Mouse (Mus musculus) stomach, embryonic 16.5 days (tissue): ENCODE measurements at regions not wholly inside any gene's neighbourhood (a gene's known extent, or its start where the extent isn't known, plus 50 kb on each side); places are given as distances from the start of the nearest gene placed in this dataset.

Experiments
- ATAC-seq: fragments of 200-750 bp; cut with Nextera tagmentation; 2 replicates; pipeline ENCODE4 v1.8.0; 2017; ENCODE audit warnings: moderate number of reproducible peaks, moderate TSS enrichment; ENCODE audit not compliant: insufficient read depth, low FRiP score
- H3K27ac ChIP-seq: fragments of 300-500 bp; sonication (generic); 2 replicates; pipeline ENCODE4 v1.5.1; 2014; ENCODE audit warnings: low read length
- H3K27me3 ChIP-seq: fragments of 300-500 bp; sonication (generic); 2 replicates; pipeline ENCODE4 v1.6.1; 2014; ENCODE audit warnings: low read length, control low read depth, mixed read lengths; ENCODE audit not compliant: control insufficient read depth, insufficient read depth
- H3K36me3 ChIP-seq: fragments of 300-500 bp; sonication (generic); 2 replicates; pipeline ENCODE4 v1.6.1; 2014; ENCODE audit warnings: low read length; ENCODE audit not compliant: control insufficient read depth, insufficient read depth
- H3K4me1 ChIP-seq: fragments of 300-500 bp; sonication (generic); 2 replicates; pipeline ENCODE4 v1.6.1; 2014; ENCODE audit warnings: low read length, control low read depth, mixed read lengths; ENCODE audit not compliant: control insufficient read depth, insufficient read depth
- H3K4me2 ChIP-seq: fragments of 300-500 bp; sonication (generic); 2 replicates; pipeline ENCODE4 v1.6.1; 2014; ENCODE audit warnings: low read depth, low read length, mixed read lengths
- H3K4me3 ChIP-seq: fragments of 300-500 bp; sonication (generic); replicated peaks from 2 replicates; pipeline ENCODE4 v1.5.1; 2014; ENCODE audit warnings: mild to moderate bottlenecking, low read length
- H3K9ac ChIP-seq: fragments of 300-500 bp; sonication (generic); 2 replicates; pipeline ENCODE4 v1.6.1; 2014; ENCODE audit warnings: low read length
- H3K9me3 ChIP-seq: fragments of 300-500 bp; sonication (generic); replicated peaks from 2 replicates; pipeline ENCODE4 v1.6.1; 2016; ENCODE audit warnings: low read length, control low read depth; ENCODE audit not compliant: control insufficient read depth
- WGBS: fragments of 180-500 bp; shearing (Covaris S2); extraction: QIAGEN DNeasy Blood & Tissue Kit; methylation state at CpG from one replicate; pipeline ENCODE4 v1.1.7; 2014; 5-methylcytosine and 5-hydroxymethylcytosine counted together

GRCm38 (mm10) chr9:61827721-61828120, 86.6 kb downstream of the Rplp1 start:
- H3K27ac ChIP-seq: no peak overlapping the region
- no peak overlapping the region for H3K9ac ChIP-seq
- WGBS: 94% methylated on average over 4 of the region's 4 CpGs
- H3K9me3 ChIP-seq: no peaks in the 10 kb centered on the region
- H3K4me3 ChIP-seq: no peak overlapping the region
- H3K4me1 ChIP-seq: no peaks in the 10 kb centered on the region
- no peaks in the 10 kb centered on the region for H3K27me3 ChIP-seq
- no peak overlapping the region for H3K4me2 ChIP-seq
- ATAC-seq: no peak
- H3K36me3 ChIP-seq: no peaks in the 10 kb centered on the region

DNA sequence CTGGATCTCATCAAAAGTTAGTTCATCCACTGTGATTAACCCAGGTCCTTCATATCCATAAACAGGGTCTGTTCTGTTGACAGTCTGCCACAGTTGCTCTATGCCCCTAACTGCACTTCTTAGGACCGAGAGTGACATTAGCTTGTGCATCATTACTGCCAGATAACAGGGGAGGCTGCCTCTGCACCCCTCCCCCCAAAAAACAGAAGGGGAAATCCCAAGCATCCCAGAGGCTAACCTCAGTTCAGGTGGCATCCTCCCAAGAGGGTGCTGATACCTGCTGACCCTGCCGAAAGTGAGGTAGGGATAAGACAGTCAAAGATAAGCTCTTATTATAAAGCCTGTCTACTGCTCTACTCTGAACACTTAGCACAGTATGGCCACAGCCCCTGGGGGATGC, 87.3 kb downstream of the Rplp1 start:
- no peaks in the 10 kb centered on the region for H3K36me3 ChIP-seq
- no peaks in the 10 kb centered on the region for H3K9me3 ChIP-seq
- H3K4me3 ChIP-seq: no peak overlapping the region
- H3K9ac ChIP-seq: no peak overlapping the region
- no peaks in the 10 kb centered on the region for H3K4me1 ChIP-seq
- no peak for ATAC-seq
- H3K4me2 ChIP-seq: no peak overlapping the region
- no peak overlapping the region for H3K27ac ChIP-seq
- no peaks in the 10 kb centered on the region for H3K27me3 ChIP-seq
- 73% methylated on average over 2 of the region's 2 CpGs for WGBS

GRCm38 (mm10) chr9:61826415-61826814, 87.9 kb downstream of the Rplp1 start:
- no peak overlapping the region for H3K27ac ChIP-seq
- no peaks in the 10 kb centered on the region for H3K27me3 ChIP-seq
- WGBS: 55% methylated on average over 3 of the region's 3 CpGs
- H3K36me3 ChIP-seq: no peaks in the 10 kb centered on the region
- H3K9me3 ChIP-seq: no peaks in the 10 kb centered on the region
- H3K4me1 ChIP-seq: no peaks in the 10 kb centered on the region
- no peak for ATAC-seq
- H3K9ac ChIP-seq: no peak overlapping the region
- H3K4me2 ChIP-seq: no peak overlapping the region
- no peak overlapping the region for H3K4me3 ChIP-seq

DNA sequence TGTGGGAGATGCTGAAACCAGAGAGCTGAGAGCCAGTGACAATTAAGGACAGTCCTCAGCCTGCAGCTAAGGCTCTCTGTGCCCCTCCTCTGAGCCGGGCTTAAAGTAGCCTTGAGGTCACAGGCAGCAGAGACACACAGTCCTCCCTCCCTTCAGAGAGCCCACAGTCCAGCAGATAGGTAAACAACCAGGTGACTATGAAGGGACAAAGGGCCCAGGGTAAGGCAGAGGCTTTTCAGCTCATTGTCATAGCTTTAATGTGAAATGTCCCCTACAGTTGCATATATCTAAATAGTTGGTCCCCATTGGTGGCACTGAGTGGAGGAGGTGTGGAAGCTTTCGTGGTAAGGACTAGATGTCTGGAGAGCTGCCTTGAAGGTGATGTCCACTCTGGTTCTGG, 88.5 kb downstream of the Rplp1 start:
- H3K4me3 ChIP-seq: no peak overlapping the region

GRCm38 (mm10) chr9:61819836-61820235, 94.5 kb downstream of the Rplp1 start:
- no peak overlapping the region for H3K9ac ChIP-seq
- no peaks in the 10 kb centered on the region for H3K36me3 ChIP-seq
- ATAC-seq: no peak
- H3K4me2 ChIP-seq: no peak overlapping the region
- H3K4me3 ChIP-seq: no peak overlapping the region
- 39% methylated on average over 1 of the region's 1 CpGs for WGBS
- no peak overlapping the region for H3K27ac ChIP-seq
- no peaks in the 10 kb centered on the region for H3K27me3 ChIP-seq
- H3K9me3 ChIP-seq: no peaks in the 10 kb centered on the region
- H3K4me1 ChIP-seq: peaks cover 4% of the 10 kb centered on the region; the same call in 1 of the 2 replicates

More for the DNA sequence above, 88.5 kb downstream of the Rplp1 start:
- no peak overlapping the region for H3K4me2 ChIP-seq
- H3K27ac ChIP-seq: no peak overlapping the region
- no peaks in the 10 kb centered on the region for H3K36me3 ChIP-seq
- no peaks in the 10 kb centered on the region for H3K27me3 ChIP-seq
- no peak for ATAC-seq
- H3K9me3 ChIP-seq: no peaks in the 10 kb centered on the region
- no peaks in the 10 kb centered on the region for H3K4me1 ChIP-seq
- WGBS: 53% methylated on average over 2 of the region's 2 CpGs
- no peak overlapping the region for H3K9ac ChIP-seq

GRCm38 (mm10) chr9:61816589-61817179, 97.7 kb downstream of the Rplp1 start:
- H3K36me3 ChIP-seq: no peaks in the 10 kb centered on the region
- no peak overlapping the region for H3K27ac ChIP-seq
- H3K4me2 ChIP-seq: no peak overlapping the region
- H3K9me3 ChIP-seq: no peaks in the 10 kb centered on the region
- H3K27me3 ChIP-seq: no peaks in the 10 kb centered on the region
- 68% methylated on average over 11 of the region's 11 CpGs for WGBS
- peaks cover 4% of the 10 kb centered on the region; the same call in 1 of the 2 replicates for H3K4me1 ChIP-seq
- ATAC-seq: no peak
- no peak overlapping the region for H3K4me3 ChIP-seq
- no peak overlapping the region for H3K9ac ChIP-seq

GRCm38 (mm10) chr9:61815995-61816394, 98.3 kb downstream of the Rplp1 start:
- Histone ChIP-seq H3K4me2 (no peak overlapping the region), H3K4me3 (no peak overlapping the region), H3K27ac (no peak overlapping the region), H3K36me3 (no peaks in the 10 kb centered on the region), H3K27me3 (no peaks in the 10 kb centered on the region), H3K9me3 (no peaks in the 10 kb centered on the region), H3K4me1 (peaks cover 4% of the 10 kb centered on the region; the same call in 1 of the 2 replicates), H3K9ac (no peak overlapping the region)
- WGBS: 38% methylated on average over 10 of the region's 10 CpGs
- ATAC-seq: no peak

GRCm38 (mm10) chr9:61813291-61813690, 101.1 kb downstream of the Rplp1 start:
- Histone ChIP-seq H3K9me3 (no peaks in the 10 kb centered on the region), H3K27me3 (no peaks in the 10 kb centered on the region), H3K4me3 (no peak overlapping the region), H3K27ac (no peak overlapping the region), H3K4me2 (no peak overlapping the region), H3K9ac (no peak overlapping the region), H3K36me3 (no peaks in the 10 kb centered on the region), H3K4me1 (peaks cover 4% of the 10 kb centered on the region; the same call in 1 of the 2 replicates)
- WGBS: 79% methylated on average over 3 of the region's 3 CpGs
- no peak for ATAC-seq

DNA sequence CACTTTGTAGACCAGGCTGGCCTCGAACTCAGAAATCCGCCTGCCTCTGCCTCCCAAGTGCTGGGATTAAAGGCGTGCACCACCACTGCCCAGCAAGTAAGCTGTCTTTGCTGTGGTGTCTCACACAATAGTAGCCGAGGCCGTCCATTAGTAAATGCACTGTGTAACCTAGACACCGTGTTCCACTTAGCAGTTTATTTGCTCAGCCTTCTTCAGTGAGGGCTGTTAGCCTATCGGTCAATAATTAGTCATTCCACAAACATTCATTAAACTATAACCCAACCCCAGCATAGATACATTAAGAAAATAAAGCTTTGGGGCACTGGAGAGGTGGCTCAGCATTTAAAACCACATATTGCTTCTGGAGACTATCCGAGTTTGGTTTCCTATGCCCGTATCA, 102.0 kb downstream of the Rplp1 start:
- peak; percentile 57 for ATAC-seq
- H3K27ac ChIP-seq: peak overlapping the region; percentile 31; the same call in 1 of the 2 replicates

More for the DNA sequence above, 102.0 kb downstream of the Rplp1 start:
- Histone ChIP-seq H3K4me3 (no peak overlapping the region), H3K4me1 (peaks cover 8% of the 10 kb centered on the region; the same call in 1 of the 2 replicates), H3K27me3 (no peaks in the 10 kb centered on the region), H3K9me3 (no peaks in the 10 kb centered on the region), H3K4me2 (no peak overlapping the region), H3K36me3 (no peaks in the 10 kb centered on the region), H3K9ac (no peak overlapping the region)
- 67% methylated on average over 9 of the region's 9 CpGs for WGBS
